Mouse (Mus musculus) monocyte, adult 5-6 weeks (primary cell): ENCODE results near the gene Mbnl2. TPM values are rescaled to one million over a fixed set of nuclear protein-coding genes. Genes with fewer than 3 reads are reported as not detected.

Experiments used
- ATAC-seq: fragments of 153-309, 156-312 bp; replicated peaks from 2 replicates; pipeline ENCODE4 v1.8.0; 2017; ENCODE audit warnings: mild to moderate bottlenecking; ENCODE audit not compliant: low TSS enrichment, insufficient number of reproducible peaks, severe bottlenecking, poor library complexity, low FRiP score
- total RNA-seq: library from RNA; stranded (forward); fragments of 200-1000, 200-491, 200-594 nt; gene quantifications from 3 replicates; pipeline ENCODE4 v1.2.3, GENCODE M21; 2017

Mbnl2 gene
- total RNA-seq, 1 experiment from 2014 or later = 77.3 TPM

- ATAC-seq = no peak
These were observed 93.0 kb downstream of the Mbnl2 start for GRCm38 (mm10) chr14:120368456-120368855.

GRCm38 (mm10) chr14:120368914-120369391 is 93.5 kb downstream of the Mbnl2 start:
- ATAC-seq = no peak

GRCm38 (mm10) chr14:120370044-120370443 is 94.6 kb downstream of the Mbnl2 start:
- ATAC-seq = no peak

GRCm38 (mm10) chr14:120370631-120371030 is 95.2 kb downstream of the Mbnl2 start:
- no peak for ATAC-seq

GRCm38 (mm10) chr14:120371174-120371573 is 95.7 kb downstream of the Mbnl2 start:
- no peak for ATAC-seq

GRCm38 (mm10) chr14:120373026-120374024 is 97.9 kb downstream of the Mbnl2 start:
- no peak for ATAC-seq

- no peak for ATAC-seq
These were observed 99.3 kb downstream of the Mbnl2 start for GRCm38 (mm10) chr14:120374786-120375185.

GRCm38 (mm10) chr14:120377192-120377591 is 101.7 kb downstream of the Mbnl2 start:
- no peak for ATAC-seq

GRCm38 (mm10) chr14:120378002-120378401 is 102.5 kb downstream of the Mbnl2 start:
- ATAC-seq = no peak

GRCm38 (mm10) chr14:120379716-120380115 is 104.2 kb downstream of the Mbnl2 start:
- ATAC-seq = no peak

- no peak for ATAC-seq
These were observed 106.1 kb downstream of the Mbnl2 start for GRCm38 (mm10) chr14:120381378-120382134.

- no peak for ATAC-seq
These were observed 106.7 kb downstream of the Mbnl2 start for GRCm38 (mm10) chr14:120382179-120382578.

GRCm38 (mm10) chr14:120383186-120383851 is 107.8 kb downstream of the Mbnl2 start:
- ATAC-seq = no peak

GRCm38 (mm10) chr14:120384615-120385014 is 109.1 kb downstream of the Mbnl2 start:
- ATAC-seq = no peak

- no peak for ATAC-seq
These were observed 111.8 kb downstream of the Mbnl2 start for GRCm38 (mm10) chr14:120387293-120387692.

- no peak for ATAC-seq
These were observed 113.6 kb downstream of the Mbnl2 start for GRCm38 (mm10) chr14:120388818-120389691.

- ATAC-seq = no peak
These were observed 114.9 kb downstream of the Mbnl2 start for GRCm38 (mm10) chr14:120390231-120390944.
